Mouse (Mus musculus): ENCODE measurements around the gene Kcnk18.

DNA sequence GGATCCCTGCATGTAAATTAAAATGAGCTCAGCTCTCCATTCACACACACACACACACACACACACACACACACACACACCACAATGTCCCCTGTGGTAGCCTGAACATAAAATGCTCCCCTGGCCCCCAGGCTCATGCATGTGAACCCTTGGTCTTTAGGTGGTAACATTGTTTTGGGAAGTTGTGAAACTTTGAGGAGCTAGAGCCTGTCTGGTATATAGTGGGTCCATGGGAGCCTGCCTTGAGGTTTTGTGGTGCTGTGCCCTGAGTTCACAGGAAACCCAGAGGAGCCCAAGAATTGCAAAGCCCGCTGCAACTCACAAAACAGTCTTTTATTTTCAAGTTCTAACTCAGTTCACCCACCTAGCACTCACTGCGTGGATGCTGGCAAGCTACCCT lies 33.6 kb downstream of the Kcnk18 start:
- no peak for TF ChIP-seq CTCF (conservative IDR thresholded peaks at IDR 0.05; ENCODE audit: insufficient read depth, insufficient read length, low read depth, low read length)
- TF ChIP-seq POLR2A (IDR thresholded peaks at IDR 0.05; ENCODE audit: low read depth, low read length): no peak
